Mouse (Mus musculus) heart, postnatal 0 days (tissue): ENCODE data around the gene Sgms1.

ENCODE experiments used
- CTCF ChIP-seq: IDR thresholded peaks from 2 replicates; pipeline ENCODE4 v1.5.1; 2016; ENCODE audit warnings: antibody characterized with exemption, control low read depth, low read depth
- EP300 ChIP-seq: IDR thresholded peaks from 2 replicates; pipeline ENCODE4 v1.6.1; 2016; ENCODE audit warnings: antibody characterized with exemption, low read depth

- TF ChIP-seq CTCF (no peak), EP300 (no peak)
Measured at GRCm38 (mm10) chr19:32230798-32231197, 158.7 kb downstream of the Sgms1 start.
